Mouse (Mus musculus) lung, postnatal 36 days (tissue): ENCODE data around the gene Arhgef38.

Source experiments
- DNase-seq: peaks from one replicate; pipeline ENCODE4 v3.0.0; 2022; ENCODE audit warnings: mixed read lengths

Gene Arhgef38

DNA sequence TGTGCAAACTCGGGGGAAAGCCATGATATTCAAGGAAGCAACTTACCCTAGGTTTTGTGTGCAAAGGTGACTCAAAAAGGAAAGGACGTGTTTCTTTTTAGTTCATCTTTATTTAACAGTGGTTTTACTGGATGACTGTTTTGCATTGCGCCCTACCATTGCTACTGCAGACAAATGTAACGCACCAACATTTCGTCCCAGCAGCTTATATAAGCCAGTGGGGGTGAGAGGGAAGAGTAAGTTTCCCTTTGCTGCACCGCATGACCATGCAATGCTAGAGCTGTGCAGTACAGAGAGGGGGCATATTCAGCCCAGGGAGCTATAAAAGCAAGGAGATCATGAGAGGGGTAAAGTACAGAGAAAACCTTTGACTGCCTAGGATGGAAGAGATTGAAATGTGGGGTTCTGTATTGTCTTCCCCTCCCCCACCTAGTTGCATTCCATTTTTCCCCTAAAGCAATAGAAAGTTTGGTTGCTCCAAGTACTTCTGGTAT lies 70.8 kb downstream of the Arhgef38 start:
- DNase-seq, result no peak

DNA sequence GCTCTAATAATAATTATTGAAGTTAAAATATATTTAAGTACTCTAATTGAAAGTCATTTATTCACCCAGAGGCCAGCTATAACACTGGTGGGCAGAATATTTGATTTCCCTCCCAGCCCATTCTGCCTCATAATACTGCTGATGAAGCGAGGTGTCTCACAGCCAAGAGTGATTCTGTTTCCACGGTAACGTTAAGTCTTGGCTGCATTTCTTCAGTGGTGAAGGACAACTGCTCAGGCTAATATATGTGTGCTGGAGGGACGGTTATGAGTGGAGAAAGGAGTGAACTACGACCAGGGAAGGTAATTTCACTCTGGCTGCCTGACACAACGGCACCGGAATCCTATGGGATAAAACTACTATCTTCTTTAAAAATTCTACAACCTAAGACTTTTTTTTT lies 71.6 kb downstream of the Arhgef38 start:
- no peak for DNase-seq

DNA sequence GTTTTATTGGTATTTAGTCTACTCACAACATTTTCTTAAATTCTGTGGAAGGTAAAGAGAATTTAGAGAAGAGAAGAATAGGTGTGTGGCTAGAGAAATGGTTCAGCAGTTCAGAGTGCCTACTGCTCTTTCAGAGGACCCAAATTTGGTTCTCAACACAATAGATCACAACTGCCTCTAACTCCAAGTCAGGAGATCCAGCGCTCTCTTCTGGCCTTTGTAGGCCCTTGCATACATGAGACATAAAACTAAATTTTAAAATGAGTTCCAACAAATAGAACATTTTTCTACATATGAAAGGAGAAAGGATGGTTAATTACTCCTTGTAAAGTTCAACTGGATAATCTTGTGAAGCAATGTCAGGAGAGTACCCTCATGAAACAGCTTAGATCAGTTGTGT lies 73.3 kb downstream of the Arhgef38 start:
- no peak for DNase-seq

DNA sequence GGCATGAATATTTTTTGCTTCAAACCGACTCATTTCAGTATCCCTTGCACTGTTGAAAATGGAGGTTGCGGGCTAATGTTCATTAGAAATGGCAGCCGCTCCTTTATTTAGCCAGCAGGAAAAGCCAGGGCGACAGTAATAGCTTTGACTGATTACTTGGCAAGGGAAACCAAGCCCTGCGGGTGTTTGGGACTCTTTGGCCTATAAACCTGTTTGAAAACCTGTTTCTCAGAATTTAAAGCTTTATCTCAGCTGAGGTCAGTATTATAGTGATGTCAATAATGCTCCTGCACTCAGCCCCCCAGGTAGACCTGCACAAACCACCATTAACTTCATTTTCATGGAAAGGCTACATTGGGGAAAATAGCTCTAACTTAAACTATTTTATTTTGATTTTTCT lies 76.5 kb downstream of the Arhgef38 start:
- DNase-seq, result no peak

DNA sequence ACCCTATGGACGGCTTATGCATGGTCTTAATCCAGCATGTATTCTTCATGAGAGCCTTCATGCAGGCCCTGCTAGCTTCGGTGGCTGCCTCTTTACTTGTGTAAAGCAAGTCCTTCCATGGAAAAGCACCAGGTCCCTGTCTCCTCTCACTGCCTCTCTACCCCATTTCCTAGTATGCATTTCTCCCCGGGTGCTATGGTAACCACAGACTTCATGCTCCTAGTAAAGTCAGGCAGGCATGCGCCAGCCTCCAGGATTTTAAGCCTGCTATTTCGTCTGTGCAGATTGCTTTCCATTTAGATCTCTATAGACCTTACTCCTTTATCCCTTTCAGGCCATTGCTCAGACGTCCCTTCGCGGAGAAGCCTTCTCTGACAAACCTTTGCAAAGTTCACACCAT lies 80.1 kb downstream of the Arhgef38 start:
- DNase-seq, result no peak

DNA sequence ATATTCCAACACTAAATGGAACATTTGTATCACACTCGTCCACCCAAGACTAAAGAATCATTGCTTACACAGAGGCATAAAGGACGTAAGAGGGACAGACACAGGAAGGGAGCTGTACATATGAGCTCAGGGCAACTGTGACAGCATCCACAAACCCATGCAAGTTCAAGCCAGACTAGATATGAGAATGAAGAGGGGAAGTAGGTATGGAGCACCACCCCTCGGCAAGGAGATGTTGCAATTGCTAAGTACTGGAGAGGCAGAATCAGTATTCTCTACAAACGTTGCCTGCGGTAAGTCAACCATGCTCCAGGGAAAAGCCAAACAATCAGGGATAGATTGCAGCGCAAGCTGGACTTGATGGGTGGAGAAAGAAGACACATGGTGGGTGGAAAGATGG lies 81.1 kb downstream of the Arhgef38 start:
- DNase-seq, result no peak

DNA sequence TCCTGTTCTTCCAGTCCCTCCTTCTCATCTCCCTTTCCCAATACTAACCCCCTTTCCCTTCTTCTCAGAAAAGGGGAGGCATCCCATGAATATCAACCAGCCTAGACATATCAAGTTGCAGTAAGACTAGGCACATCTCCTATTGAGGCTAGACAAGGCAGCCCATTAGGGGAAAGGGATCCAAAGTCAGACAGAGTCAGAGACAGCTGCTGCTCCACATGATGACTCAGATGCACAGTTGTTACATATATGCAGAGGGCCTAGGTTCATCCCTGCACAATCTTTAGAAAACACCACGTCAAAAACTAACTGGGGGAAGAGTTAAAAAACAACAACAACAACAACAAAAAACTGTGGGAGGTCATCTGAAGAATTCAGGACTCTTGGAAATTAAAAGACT lies 81.9 kb downstream of the Arhgef38 start:
- no peak for DNase-seq

DNA sequence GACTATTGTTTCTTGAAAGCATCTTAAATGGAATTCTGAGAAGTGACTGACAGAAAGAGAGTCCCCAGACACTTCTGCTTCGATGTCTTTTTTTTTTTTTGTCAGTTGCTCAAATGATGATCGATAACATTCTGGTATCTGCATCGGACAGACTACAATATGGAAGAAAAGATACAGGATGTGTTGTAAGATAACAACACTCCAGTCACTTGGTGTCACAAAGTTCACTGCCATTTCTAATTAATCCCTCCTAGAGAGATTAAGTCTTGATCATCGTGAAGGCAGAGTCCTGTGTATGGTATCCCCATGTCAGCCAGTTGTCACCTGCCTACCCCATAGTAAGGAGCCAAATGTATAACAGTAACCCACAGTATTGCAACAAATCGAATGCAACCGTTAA lies 83.1 kb downstream of the Arhgef38 start:
- DNase-seq, result no peak

DNA sequence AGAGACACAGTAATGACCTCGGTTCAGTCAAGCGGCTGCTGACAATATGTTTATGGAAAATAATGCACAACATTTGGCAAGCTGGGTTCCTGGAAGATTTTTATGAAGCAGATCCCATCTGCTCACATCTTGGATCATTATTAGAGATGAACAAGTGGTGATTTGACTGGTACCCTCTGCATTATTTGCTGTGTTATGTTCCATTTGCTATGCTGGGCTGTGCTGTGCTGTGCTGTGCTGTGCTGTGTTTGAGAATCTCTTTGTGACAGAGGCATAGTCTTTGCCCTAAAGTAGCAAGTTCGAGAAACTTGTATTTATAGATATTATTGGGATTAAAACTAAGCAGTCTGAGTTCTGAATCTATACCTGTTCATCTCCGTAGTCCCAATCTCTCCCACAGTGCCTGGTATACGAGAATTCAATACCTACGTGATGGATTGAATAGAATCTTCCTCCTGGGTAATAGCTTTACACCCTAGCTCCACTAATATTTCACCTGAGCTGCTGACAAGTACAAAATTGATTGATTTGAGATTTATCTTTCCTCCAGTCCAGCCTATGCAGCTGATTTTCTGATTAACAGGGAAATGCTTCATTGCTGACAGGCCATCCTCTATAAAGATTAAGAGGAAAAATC lies 90.1 kb downstream of the Arhgef38 start:
- no peak for DNase-seq

DNA sequence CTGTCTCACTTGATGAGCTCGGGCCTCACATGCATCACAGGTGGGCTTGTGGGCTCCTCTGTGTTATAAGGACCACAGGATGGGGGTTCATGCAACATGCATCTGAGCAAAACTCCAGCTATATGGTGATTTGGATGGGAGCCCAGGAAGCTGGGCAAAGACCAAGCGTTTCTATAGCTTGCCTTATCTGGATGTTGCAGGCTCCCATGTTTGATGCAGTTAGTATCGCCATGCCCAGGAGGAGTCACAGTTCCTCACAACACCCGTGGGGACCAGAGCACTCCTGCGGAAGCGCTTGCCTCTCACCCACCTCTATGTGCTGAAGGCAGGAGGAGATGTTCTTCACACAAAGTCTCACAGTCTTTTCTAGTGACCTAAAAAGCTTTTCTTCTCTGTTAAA lies 92.9 kb downstream of the Arhgef38 start:
- DNase-seq, result no peak

DNA sequence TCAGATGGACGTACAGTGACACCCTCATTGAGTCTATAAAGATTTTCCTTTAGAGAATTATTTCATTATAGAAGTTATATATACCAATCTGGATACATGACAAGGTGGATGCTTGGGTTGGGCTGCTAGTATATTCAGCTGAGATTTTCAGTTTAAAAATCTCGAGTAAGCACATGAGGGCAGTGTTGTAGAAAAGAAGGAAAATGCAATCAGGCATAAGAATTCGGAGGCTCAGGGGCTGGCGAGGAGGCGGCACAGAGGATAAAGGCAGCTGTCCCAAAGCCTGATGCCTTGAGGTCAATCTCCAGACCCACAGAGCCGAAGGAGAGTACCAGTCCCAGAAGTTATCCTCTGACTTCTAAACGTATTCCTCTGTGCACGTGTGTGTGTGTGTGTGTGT lies 102.1 kb downstream of the Arhgef38 start:
- DNase-seq, result no peak

DNA sequence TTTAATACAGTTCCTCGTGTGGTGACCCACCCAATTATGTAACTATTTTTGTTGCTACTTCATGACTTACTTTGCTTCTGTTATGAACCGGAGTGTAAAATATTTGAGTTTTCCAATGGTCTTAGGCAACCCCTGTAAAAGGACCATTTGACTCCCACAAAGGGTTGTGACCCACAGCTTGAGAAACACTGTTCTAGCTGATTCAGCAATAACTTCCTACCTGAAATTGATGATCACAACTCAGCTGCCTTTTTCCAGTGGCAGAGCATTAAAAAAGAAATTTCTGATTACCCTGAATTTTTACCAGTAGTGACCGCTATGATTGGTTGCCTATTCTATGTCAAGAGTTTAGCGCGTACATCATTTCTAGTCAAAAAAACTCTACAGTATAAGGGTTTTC lies 103.4 kb downstream of the Arhgef38 start:
- DNase-seq, result no peak

DNA sequence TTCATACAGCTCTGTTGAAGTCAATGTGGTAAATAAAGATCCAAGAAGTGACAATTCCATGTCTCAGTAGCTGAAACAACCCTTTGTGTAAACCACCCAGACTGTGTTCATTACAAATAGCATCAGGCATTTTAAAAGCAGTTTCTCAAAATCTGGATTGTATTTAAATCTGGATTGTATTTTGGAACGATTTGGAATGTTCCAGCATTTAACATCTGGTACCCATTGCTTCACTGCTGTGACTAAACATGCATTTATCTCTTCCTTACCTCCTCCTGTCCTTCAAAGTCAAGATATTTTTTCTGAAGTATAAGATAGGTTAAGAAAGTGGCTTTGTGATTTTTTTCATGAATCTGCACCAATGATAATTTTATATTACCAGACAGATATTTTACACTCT lies 121.5 kb downstream of the Arhgef38 start:
- no peak for DNase-seq

DNA sequence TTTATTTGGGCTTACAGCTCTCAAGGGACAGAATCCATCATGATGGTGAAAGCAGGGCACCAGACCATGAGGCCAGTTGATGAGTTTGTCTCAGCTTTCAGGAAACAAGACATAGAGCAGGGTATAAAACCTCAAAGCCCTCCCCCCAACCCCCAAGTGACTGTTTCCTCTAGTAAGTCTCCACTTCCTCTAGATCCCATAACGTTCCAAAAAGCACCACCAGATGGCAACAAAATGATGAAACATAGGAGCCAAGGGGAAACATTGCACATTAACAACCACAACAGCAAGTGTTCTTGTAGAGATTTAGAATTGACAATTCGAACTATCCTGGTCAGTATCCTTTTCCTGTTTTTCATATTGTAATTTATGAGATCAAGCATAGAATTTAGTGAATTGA lies 123.0 kb downstream of the Arhgef38 start:
- peak; percentile 41 for DNase-seq

DNA sequence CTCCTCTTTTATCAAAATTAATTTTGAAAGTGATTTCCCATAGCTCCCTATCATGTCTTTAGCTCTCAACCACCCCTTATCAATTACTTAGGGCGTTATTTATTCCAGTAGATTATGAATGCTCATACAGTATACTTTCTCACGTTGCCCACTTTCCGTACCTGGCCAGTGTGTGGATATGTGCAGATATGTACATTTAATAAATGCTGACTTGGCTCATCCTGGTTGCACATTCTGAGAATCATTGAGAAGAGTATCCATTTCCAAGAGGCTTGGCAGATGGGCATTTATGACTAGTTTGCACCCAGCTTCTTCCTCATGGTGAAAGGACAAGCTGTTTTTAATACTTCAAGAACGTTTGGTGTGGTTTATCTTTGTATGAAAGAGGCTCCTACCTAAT lies 124.9 kb downstream of the Arhgef38 start:
- no peak for DNase-seq

DNA sequence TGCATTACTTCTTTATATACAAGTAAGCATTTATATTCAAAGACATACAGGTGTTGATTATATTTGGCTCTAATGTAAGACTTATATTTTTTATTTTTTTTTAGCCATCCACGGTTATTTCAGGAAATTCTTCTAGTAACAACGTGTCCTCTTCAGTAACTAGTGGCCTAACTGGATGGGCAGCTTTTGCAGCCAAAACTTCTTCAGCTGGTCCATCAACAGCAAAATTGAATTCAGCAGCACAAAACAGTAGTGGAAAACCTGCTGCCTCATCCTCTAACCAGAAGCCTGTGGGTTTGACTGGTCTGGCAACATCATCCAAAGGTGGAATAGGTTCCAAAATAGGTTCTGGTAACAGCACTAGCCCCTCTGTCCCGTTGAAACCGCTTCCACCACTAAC lies 126.0 kb downstream of the Arhgef38 start:
- peak; percentile 70 for DNase-seq

DNA sequence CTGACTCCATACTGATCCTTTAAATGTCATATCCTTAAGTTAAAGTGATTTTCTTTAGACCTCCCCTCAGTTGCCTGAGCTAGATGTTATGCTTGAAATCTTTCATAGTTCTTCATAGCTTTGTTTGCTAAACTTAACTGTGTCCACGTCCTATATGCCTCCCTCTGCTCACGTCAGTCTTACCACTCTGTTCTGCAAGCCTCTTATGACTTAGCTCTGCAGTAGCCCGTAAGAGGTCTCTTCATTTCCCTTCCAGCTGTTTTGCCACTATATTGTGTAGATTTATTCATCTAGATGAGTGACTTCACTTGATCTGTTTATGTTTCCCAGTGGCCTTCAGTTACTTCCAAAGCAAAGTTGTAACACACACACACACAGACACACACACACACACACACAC lies 130.3 kb downstream of the Arhgef38 start:
- DNase-seq, result no peak

DNA sequence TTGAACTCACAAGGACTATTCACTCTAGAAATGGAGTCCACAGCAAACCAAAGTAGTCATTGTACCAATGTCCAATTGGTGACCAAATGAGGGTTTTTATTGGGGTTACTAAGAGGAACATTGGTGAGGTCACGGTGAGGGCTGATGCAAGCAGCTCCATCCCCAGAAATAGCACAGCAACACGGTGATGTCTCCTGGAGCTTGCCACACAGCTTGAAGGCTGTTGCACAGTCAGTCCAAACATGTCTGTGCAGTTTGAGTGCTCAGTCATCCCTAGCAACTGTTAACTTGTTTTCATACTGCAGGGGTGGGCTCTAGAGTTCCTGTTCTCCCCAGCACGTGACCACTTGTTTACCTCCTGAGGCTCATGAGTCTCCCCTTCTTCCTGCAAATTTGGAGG lies 131.0 kb downstream of the Arhgef38 start:
- DNase-seq, result no peak

DNA sequence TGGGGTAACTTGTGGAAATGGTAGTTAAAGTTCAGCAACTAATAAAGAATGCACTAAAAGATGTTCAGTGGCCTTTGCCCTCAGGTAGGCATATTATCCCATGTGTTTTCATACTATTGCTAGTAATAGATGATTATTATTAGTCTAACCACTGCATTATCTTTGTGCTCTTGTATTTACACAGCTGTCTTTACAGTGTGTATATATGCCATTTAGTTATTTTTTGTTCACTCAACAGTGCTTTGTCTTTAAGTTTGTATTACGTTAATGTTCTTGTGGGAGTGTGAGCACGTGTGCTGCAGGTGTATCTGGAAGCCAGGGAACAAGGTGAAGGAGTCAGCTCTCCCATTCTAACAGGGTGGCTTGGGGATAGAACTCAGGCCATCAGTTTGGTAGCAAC lies 135.8 kb downstream of the Arhgef38 start:
- DNase-seq, result no peak

DNA sequence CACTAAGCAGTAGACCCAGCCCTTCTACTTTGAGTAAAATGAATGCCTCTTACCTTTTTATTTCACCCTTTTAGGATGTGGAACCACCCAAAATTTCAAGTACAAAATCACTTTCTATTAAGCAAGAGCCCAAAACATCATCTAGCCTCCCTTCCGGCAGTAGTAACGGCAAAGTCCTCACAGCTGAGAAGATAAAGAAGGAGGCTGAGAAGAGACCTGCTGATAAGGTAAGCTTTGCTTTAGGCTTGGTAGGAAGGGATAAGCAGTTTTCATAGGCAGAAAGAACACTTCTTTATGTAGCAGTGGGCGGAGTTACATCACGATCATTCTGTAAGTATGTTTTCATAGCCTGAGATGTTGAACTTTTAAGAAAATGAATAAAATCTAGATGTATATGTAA lies 136.4 kb downstream of the Arhgef38 start:
- DNase-seq, result no peak

DNA sequence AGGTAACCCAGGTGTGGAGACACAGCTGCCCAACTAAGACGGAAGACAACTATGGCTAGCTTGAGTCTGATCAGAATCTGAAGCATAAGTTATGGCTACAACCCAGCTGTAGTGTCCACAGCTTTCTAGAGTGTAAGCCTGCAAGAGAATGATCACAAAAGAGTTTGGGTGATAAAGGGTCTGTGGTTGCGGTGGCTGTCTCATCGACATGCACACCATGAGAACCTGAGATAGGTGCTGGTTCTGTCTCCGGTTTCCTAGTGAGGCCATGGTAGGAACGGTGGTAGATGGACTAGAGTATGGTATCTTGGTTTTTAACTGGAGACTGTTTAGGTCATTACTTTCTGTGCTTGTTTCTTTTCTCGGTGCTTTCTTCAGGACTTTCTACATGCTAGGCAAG lies 136.8 kb downstream of the Arhgef38 start:
- DNase-seq, result no peak

DNA sequence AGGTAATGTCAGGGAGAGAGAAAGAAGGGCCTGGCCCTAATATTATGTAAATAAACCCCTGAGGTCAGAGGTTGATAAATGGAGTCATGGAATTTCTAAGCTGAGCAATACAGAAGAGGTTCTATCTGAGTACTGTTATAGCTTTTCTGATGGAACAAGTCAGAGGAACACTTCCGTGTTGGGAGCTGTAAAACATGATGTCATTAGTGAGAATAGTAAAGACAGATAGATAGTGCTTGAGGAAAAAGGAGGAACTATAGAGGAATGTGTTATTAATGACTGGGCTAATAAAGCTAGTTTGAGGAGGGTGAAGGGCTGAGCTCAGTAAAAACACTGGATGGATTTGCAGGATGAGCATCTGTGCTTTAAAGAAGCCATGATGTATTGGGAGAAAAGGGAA lies 140.4 kb downstream of the Arhgef38 start:
- DNase-seq, result no peak

DNA sequence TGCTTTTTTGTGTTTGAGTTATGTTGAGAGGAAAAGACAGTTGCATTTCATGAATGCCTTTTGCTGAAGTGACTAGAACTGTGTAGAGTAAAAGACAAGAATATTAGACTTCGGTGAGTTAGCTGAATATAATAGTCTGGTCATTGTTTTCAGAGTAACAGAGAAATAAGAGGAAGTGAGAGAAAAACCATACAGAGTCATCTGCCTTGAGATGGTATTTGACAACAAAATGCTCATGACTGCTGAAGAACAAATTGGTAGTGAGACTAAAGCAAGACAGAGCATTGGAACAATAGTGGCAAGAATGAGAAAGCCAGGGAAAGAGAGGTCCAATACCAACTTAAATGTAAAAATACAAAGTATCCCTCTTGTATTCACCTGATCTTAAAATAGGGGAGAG lies 141.8 kb downstream of the Arhgef38 start:
- no peak for DNase-seq

DNA sequence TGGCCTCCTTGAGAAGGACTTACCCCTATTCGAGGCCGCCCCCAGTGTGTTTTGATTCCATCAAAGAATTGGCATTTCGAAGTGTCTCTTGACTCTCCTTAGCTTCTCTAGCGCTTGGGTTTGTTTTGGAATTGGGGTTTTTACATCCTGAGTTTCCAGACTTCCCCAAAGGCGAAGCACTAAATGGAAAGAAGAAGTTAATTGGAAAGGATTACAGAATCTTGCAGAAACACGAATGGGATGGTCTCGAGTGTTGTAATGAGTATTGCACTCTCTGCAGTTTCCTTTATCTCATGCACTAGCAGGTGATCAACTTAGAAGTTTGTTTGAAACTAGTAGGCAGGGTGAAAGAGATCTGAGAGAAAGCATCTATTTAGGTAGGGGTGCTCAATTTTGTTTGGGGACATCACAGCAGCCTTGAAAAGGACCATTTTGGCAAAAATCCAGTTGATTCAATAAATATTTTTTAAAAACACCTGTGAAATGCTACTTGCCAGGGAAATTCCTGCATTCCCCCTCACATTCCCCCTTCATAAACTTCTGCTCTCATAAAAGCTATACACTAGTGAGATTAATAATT lies 142.4 kb downstream of the Arhgef38 start:
- DNase-seq, result peak; percentile 22

DNA sequence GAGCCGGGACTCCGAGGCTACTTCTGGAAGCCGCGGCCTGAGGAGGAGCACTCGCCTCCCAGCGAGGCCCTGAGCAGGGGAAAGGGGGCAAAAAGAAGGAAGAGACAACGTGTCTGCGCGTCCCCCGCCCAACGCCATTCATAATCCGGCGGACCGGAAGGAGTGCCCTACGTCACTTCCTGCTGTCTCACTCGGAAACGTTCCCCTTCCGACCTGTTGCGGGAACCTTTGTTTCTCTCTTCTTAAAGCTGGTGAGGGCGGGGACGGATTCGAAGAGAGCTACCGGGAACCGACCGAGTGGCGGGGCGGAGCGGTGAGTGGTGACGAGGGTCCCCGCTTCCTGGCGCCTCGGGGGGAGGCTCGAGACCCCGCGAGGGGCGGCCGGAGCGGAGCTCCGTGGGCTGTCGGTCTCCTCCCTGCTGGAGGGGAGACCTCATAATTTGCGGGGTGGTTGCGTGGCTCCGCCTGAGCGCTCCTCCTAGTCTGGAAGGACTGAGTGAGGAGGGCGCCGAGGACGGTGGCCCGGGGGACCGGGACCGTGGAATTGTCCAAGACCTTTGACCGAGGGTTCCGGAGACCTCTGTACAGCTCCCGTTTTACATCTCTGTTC lies 143.0 kb downstream of the Arhgef38 start, which contains the start of the genes Ints12 and Gstcd:
Ints12 (plus strand) TSS at position 177 of the 610 bp plus-strand sequence.
Gstcd (minus strand) TSS at position 370 of the 610 bp plus-strand sequence.
- peak; percentile 96 for DNase-seq
